Mouse (Mus musculus) neural tube, embryonic 12.5 days (tissue): ENCODE measurements around the gene Prlh. TPM values are rescaled to one million over a fixed set of nuclear protein-coding genes. Genes with fewer than 3 reads are reported as not detected.

Experiments used
- ATAC-seq: fragments of 200-750 bp; cut with Nextera tagmentation; 2 replicates; pipeline ENCODE4 v1.8.0; 2017; ENCODE audit warnings: low read depth, mild to moderate bottlenecking, moderate TSS enrichment, moderate library complexity; ENCODE audit not compliant: low FRiP score
- H3K27ac ChIP-seq: fragments of 300-500 bp; sonication (generic); 2 replicates; pipeline ENCODE4 v1.5.1; 2016
- H3K27me3 ChIP-seq: fragments of 300-500 bp; sonication (generic); replicated peaks from 2 replicates; pipeline ENCODE4 v1.6.1; 2016; ENCODE audit warnings: mild to moderate bottlenecking
- H3K36me3 ChIP-seq: fragments of 300-500 bp; sonication (generic); 2 replicates; pipeline ENCODE4 v1.6.1; 2016; ENCODE audit warnings: mild to moderate bottlenecking
- H3K4me1 ChIP-seq: fragments of 300-500 bp; sonication (generic); 2 replicates; pipeline ENCODE4 v1.6.1; 2016
- H3K4me2 ChIP-seq: fragments of 300-500 bp; sonication (generic); replicated peaks from 2 replicates; pipeline ENCODE4 v1.6.1; 2016; ENCODE audit warnings: mild to moderate bottlenecking
- H3K4me3 ChIP-seq: fragments of 300-500 bp; sonication (generic); 2 replicates; pipeline ENCODE4 v1.5.1; 2016
- H3K9ac ChIP-seq: fragments of 300-500 bp; sonication (generic); 2 replicates; pipeline ENCODE4 v1.6.1; 2016; ENCODE audit warnings: mild to moderate bottlenecking
- H3K9me3 ChIP-seq: fragments of 300-500 bp; sonication (generic); 2 replicates; pipeline ENCODE4 v1.6.1; 2016; ENCODE audit warnings: mild to moderate bottlenecking
- WGBS: fragments of 180-500 bp; shearing (Covaris S2); methylation state at CpG from one replicate; pipeline ENCODE4 v1.1.7; 2016; 5-methylcytosine and 5-hydroxymethylcytosine counted together
- polyA plus RNA-seq: library from polyadenylated mRNA; unstranded; fragments of >200 nt; fragmentation: Nextera tagmentation; extraction: Ambion mirVana; gene quantifications from 2 replicates; pipeline ENCODE4 v1.2.1, GENCODE M21; 2016

The Prlh gene
- polyA plus RNA-seq, 1 experiment from 2014 or later = not detected

- Histone ChIP-seq H3K9me3 (no peaks in the 10 kb centered on the region), H3K4me2 (no peak overlapping the region), H3K27me3 (no peaks in the 10 kb centered on the region), H3K9ac (no peak overlapping the region), H3K4me1 (peaks cover 4% of the 10 kb centered on the region; the same call in 1 of the 2 replicates), H3K27ac (no peak overlapping the region), H3K36me3 (no peaks in the 10 kb centered on the region), H3K4me3 (no peak overlapping the region)
- no peak for ATAC-seq
- WGBS = 26% methylated on average over 4 of the region's 4 CpGs
Observed at GRCm38 (mm10) chr1:90962526-90962925, 9.6 kb downstream of the Prlh start.

- Histone ChIP-seq H3K4me1 (peaks cover 8% of the 10 kb centered on the region; the same call in 1 of the 2 replicates), H3K36me3 (no peaks in the 10 kb centered on the region), H3K4me3 (no peak overlapping the region), H3K27me3 (no peaks in the 10 kb centered on the region), H3K4me2 (no peak overlapping the region), H3K9me3 (no peaks in the 10 kb centered on the region), H3K27ac (no peak overlapping the region), H3K9ac (no peak overlapping the region)
- ATAC-seq = no peak
- 42% methylated on average over 3 of the region's 3 CpGs for WGBS
Observed at GRCm38 (mm10) chr1:90962994-90963393, 10.1 kb downstream of the Prlh start.

GRCm38 (mm10) chr1:90967583-90967982, 14.7 kb downstream of the Prlh start:
- Histone ChIP-seq H3K4me2 (no peak overlapping the region), H3K9me3 (no peaks in the 10 kb centered on the region), H3K4me3 (no peak overlapping the region), H3K9ac (no peak overlapping the region), H3K27me3 (no peaks in the 10 kb centered on the region), H3K4me1 (peaks cover 12% of the 10 kb centered on the region; the same call in 1 of the 2 replicates), H3K36me3 (no peaks in the 10 kb centered on the region), H3K27ac (no peak overlapping the region)
- no peak for ATAC-seq
- 74% methylated on average over 7 of the region's 7 CpGs for WGBS

- H3K9ac ChIP-seq = no peak overlapping the region
- H3K4me3 ChIP-seq = no peak overlapping the region
- no peaks in the 10 kb centered on the region for H3K36me3 ChIP-seq
- no peak overlapping the region for H3K4me2 ChIP-seq
- H3K4me1 ChIP-seq = peaks cover 16% of the 10 kb centered on the region
- H3K9me3 ChIP-seq = no peaks in the 10 kb centered on the region
- no peaks in the 10 kb centered on the region for H3K27me3 ChIP-seq
- ATAC-seq = no peak
- 78% methylated on average over 4 of the region's 4 CpGs for WGBS
- H3K27ac ChIP-seq = no peak overlapping the region
Observed at GRCm38 (mm10) chr1:90968649-90969048, 15.7 kb downstream of the Prlh start.

GRCm38 (mm10) chr1:90969347-90969784, 16.5 kb downstream of the Prlh start, which contains the start of gene Rab17:
Gene Rab17 (minus strand): TSS chr1:90969661.
- H3K9me3 ChIP-seq = no peaks in the 10 kb centered on the region
- WGBS = 41% methylated on average over 9 of the region's 9 CpGs
- H3K36me3 ChIP-seq = no peaks in the 10 kb centered on the region
- H3K4me2 ChIP-seq = no peak within 1 kb of the TSS
- no peak for ATAC-seq
- no peak within 1 kb of the TSS for H3K9ac ChIP-seq
- no peak within 1 kb of the TSS for H3K4me3 ChIP-seq
- H3K4me1 ChIP-seq = peaks cover 22% of the 10 kb centered on the region
- no peaks in the 10 kb centered on the region for H3K27me3 ChIP-seq
- no peak within 1 kb of the TSS for H3K27ac ChIP-seq

GRCm38 (mm10) chr1:90969881-90970390, 17.0 kb downstream of the Prlh start:
- 77% methylated on average over 10 of the region's 10 CpGs for WGBS
- no peak for ATAC-seq
- H3K36me3 ChIP-seq = no peaks in the 10 kb centered on the region

GRCm38 (mm10) chr1:90972911-90973573, 20.1 kb downstream of the Prlh start:
- no peaks in the 10 kb centered on the region for H3K9me3 ChIP-seq
- H3K4me2 ChIP-seq = no peak overlapping the region
- ATAC-seq = peak; percentile 61
- no peak overlapping the region for H3K9ac ChIP-seq
- H3K4me3 ChIP-seq = no peak overlapping the region
- no peak overlapping the region for H3K27ac ChIP-seq
- no peaks in the 10 kb centered on the region for H3K36me3 ChIP-seq
- no peaks in the 10 kb centered on the region for H3K27me3 ChIP-seq
- 20% methylated on average over 9 of the region's 9 CpGs for WGBS
- peaks cover 31% of the 10 kb centered on the region for H3K4me1 ChIP-seq

More at GRCm38 (mm10) chr1:90969881-90970390, 17.0 kb downstream of the Prlh start:
- Histone ChIP-seq H3K4me1 (peaks cover 27% of the 10 kb centered on the region), H3K27ac (no peak overlapping the region), H3K9me3 (no peaks in the 10 kb centered on the region), H3K4me2 (no peak overlapping the region), H3K27me3 (no peaks in the 10 kb centered on the region), H3K9ac (no peak overlapping the region), H3K4me3 (no peak overlapping the region)

- Histone ChIP-seq H3K4me1 (peaks cover 31% of the 10 kb centered on the region), H3K9me3 (no peaks in the 10 kb centered on the region), H3K36me3 (no peaks in the 10 kb centered on the region), H3K27ac (no peak overlapping the region), H3K9ac (no peak overlapping the region), H3K27me3 (no peaks in the 10 kb centered on the region), H3K4me2 (no peak overlapping the region), H3K4me3 (no peak overlapping the region)
- no peak for ATAC-seq
- 81% methylated on average over 2 of the region's 2 CpGs for WGBS
Observed at GRCm38 (mm10) chr1:90973574-90973911, 20.6 kb downstream of the Prlh start.

GRCm38 (mm10) chr1:90974906-90975649, 22.2 kb downstream of the Prlh start:
- Histone ChIP-seq H3K9me3 (no peaks in the 10 kb centered on the region), H3K36me3 (no peaks in the 10 kb centered on the region), H3K9ac (0 out of 2 replicates have a peak overlapping the region, but pooled peaks have one; percentile 9), H3K27me3 (no peaks in the 10 kb centered on the region), H3K4me2 (peak overlapping the region; percentile 35; the same call in 1 of the 2 replicates), H3K27ac (no peak overlapping the region), H3K4me3 (no peak overlapping the region), H3K4me1 (peaks cover 31% of the 10 kb centered on the region)
- WGBS = 5% methylated on average over 12 of the region's 12 CpGs
- peak; percentile 67 for ATAC-seq

- no peaks in the 10 kb centered on the region for H3K27me3 ChIP-seq
- WGBS = 54% methylated on average over 4 of the region's 4 CpGs
- no peaks in the 10 kb centered on the region for H3K36me3 ChIP-seq
- no peak overlapping the region for H3K9ac ChIP-seq
- H3K4me1 ChIP-seq = peaks cover 31% of the 10 kb centered on the region
- no peaks in the 10 kb centered on the region for H3K9me3 ChIP-seq
- ATAC-seq = no peak
- no peak overlapping the region for H3K4me3 ChIP-seq
- H3K4me2 ChIP-seq = no peak overlapping the region
- no peak overlapping the region for H3K27ac ChIP-seq
Observed at GRCm38 (mm10) chr1:90975960-90976359, 23.1 kb downstream of the Prlh start.

- no peaks in the 10 kb centered on the region for H3K27me3 ChIP-seq
- 84% methylated on average over 10 of the region's 10 CpGs for WGBS
- no peak for ATAC-seq
- peaks cover 4% of the 10 kb centered on the region for H3K4me1 ChIP-seq
- no peak overlapping the region for H3K4me2 ChIP-seq
- no peaks in the 10 kb centered on the region for H3K36me3 ChIP-seq
- no peaks in the 10 kb centered on the region for H3K9me3 ChIP-seq
- H3K9ac ChIP-seq = no peak overlapping the region
- no peak overlapping the region for H3K27ac ChIP-seq
- H3K4me3 ChIP-seq = no peak overlapping the region
Observed at GRCm38 (mm10) chr1:90980638-90981330, 27.9 kb downstream of the Prlh start.

- Histone ChIP-seq H3K4me3 (no peak overlapping the region), H3K4me2 (no peak overlapping the region), H3K9ac (no peak overlapping the region), H3K27me3 (no peaks in the 10 kb centered on the region), H3K9me3 (no peaks in the 10 kb centered on the region), H3K27ac (no peak overlapping the region), H3K36me3 (no peaks in the 10 kb centered on the region), H3K4me1 (no peaks in the 10 kb centered on the region)
- 80% methylated on average over 3 of the region's 3 CpGs for WGBS
- ATAC-seq = no peak
Observed at GRCm38 (mm10) chr1:90981346-90981745, 28.4 kb downstream of the Prlh start.
